Mouse (Mus musculus): Measurements from ENCODE around the gene Sema4g.

GRCm38 (mm10) chr19:45047935-45048643 lies 59.2 kb downstream of the Sema4g start:
- TF ChIP-seq POLR2A (IDR thresholded peaks at IDR 0.05; ENCODE audit: insufficient read depth, low read depth, low read length) (no peak), CTCF (IDR thresholded peaks at IDR 0.05; ENCODE audit: insufficient read depth, low read depth, low read length) (no peak)
